Mouse (Mus musculus) midbrain, embryonic 11.5 days (tissue): Measurements from ENCODE around the gene Enpp4. TPM values are rescaled to one million over a fixed set of nuclear protein-coding genes. Genes with fewer than 3 reads are reported as not detected.

Source experiments
- ATAC-seq: fragments of 200-750 bp; cut with Nextera tagmentation; 2 replicates; pipeline ENCODE4 v1.8.0; 2017; ENCODE audit warnings: moderate TSS enrichment, moderate library complexity; ENCODE audit not compliant: low FRiP score
- DNase-seq: peaks from one replicate; pipeline ENCODE4 v3.0.0; 2015; ENCODE audit warnings: low spot score; ENCODE audit errors: missing footprints
- H3K27ac ChIP-seq: fragments of 300-500 bp; sonication (generic); 2 replicates; pipeline ENCODE4 v1.5.1; 2014; ENCODE audit warnings: low read depth, low read length
- H3K27me3 ChIP-seq: fragments of 300-500 bp; sonication (generic); 2 replicates; pipeline ENCODE4 v1.6.1; 2014; ENCODE audit warnings: mild to moderate bottlenecking, low read length, moderate library complexity, mixed read lengths; ENCODE audit not compliant: control insufficient read depth, insufficient read depth
- H3K36me3 ChIP-seq: fragments of 300-500 bp; sonication (generic); 2 replicates; pipeline ENCODE4 v1.6.1; 2014; ENCODE audit warnings: mild to moderate bottlenecking, low read length, moderate library complexity, mixed read lengths; ENCODE audit not compliant: control insufficient read depth, insufficient read depth
- H3K4me1 ChIP-seq: fragments of 300-500 bp; sonication (generic); 2 replicates; pipeline ENCODE4 v1.6.1; 2014; ENCODE audit warnings: low read length; ENCODE audit not compliant: control insufficient read depth, insufficient read depth
- H3K4me2 ChIP-seq: fragments of 300-500 bp; sonication (generic); 2 replicates; pipeline ENCODE4 v1.6.1; 2014; ENCODE audit warnings: mild to moderate bottlenecking, moderate library complexity
- H3K4me3 ChIP-seq: fragments of 300-500 bp; sonication (generic); 2 replicates; pipeline ENCODE4 v1.5.1; 2014; ENCODE audit warnings: low read depth, low read length
- H3K9ac ChIP-seq: fragments of 300-500 bp; sonication (generic); 2 replicates; pipeline ENCODE4 v1.6.1; 2014; ENCODE audit warnings: low read length
- H3K9me3 ChIP-seq: fragments of 300-500 bp; sonication (generic); 2 replicates; pipeline ENCODE4 v1.6.1; 2016; ENCODE audit warnings: low read length; ENCODE audit not compliant: control insufficient read depth
- WGBS: fragments of 180-500 bp; shearing (Covaris S2); extraction: QIAGEN DNeasy Blood & Tissue Kit; methylation state at CpG from one replicate; pipeline ENCODE4 v1.1.7; 2014; 5-methylcytosine and 5-hydroxymethylcytosine counted together
- polyA plus RNA-seq: library from polyadenylated mRNA; unstranded; fragments of >200 nt; fragmentation: Nextera tagmentation; extraction: Ambion mirVana; gene quantifications from 2 replicates; pipeline ENCODE4 v1.2.1, GENCODE M21; 2014

Gene Enpp4
- polyA plus RNA-seq, 1 experiment from 2014 or later: 3.8 TPM

DNA sequence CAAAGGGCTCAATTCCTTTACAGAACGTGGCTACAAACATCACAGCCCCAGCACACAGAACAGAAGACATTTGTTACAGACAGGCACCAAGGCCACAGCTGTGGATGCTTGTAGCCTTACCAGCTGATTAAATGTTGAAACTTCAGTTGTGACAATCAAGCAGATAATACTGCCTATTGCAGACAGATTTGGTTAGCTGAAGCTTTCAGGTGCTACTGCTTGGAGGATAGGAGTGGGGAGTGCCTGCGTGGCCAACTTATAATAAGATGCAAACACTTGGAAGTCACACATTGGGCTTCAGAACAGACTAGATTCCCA lies 27.8 kb downstream of the Enpp4 start:
- no peak overlapping the region for H3K4me2 ChIP-seq
- ATAC-seq (no peak), DNase-seq (no peak)
- H3K27ac ChIP-seq: no peak overlapping the region
- H3K36me3 ChIP-seq: no peaks in the 10 kb centered on the region
- WGBS: 84% methylated on average over 2 of the region's 2 CpGs
- H3K27me3 ChIP-seq: no peaks in the 10 kb centered on the region
- H3K9ac ChIP-seq: no peak overlapping the region
- H3K4me3 ChIP-seq: no peak overlapping the region
- no peaks in the 10 kb centered on the region for H3K4me1 ChIP-seq
- H3K9me3 ChIP-seq: no peaks in the 10 kb centered on the region

DNA sequence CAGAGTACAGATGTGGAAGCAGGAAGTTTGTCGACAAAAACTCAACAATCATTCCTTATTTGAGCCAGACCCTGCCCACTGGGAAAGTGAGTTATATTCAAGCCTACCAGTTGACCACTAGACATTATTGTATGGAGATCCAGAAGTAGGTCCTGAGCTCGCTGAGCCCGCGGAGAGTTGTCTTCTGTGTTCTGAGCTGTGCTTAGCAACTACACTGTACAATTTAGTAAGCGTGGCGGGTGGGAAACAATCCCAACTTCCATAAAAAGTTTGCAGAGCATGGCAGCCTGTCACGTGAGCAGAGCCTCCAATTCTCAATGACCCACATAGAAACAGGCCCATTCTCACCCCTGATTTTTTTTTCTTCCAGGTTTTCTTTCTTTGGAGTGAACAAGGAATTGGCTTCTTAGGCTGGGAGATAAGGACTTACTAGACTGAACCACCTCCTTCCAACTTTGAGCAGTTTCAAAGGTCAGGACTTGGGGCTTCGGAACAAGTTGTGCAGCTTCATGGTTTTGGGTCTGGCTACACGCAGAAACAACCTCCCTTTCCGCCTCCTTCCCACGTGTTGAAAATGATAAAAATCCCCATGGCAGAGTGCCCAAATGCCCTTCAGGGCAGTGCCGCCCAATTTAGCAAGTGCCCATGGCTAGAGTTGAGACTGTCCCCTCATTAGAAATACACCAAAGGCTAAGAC lies 28.3 kb downstream of the Enpp4 start:
- no peak overlapping the region for H3K9ac ChIP-seq
- H3K27ac ChIP-seq: no peak overlapping the region
- no peaks in the 10 kb centered on the region for H3K36me3 ChIP-seq
- H3K9me3 ChIP-seq: no peaks in the 10 kb centered on the region
- H3K4me2 ChIP-seq: no peak overlapping the region
- DNase-seq (no peak), ATAC-seq (no peak)
- H3K4me3 ChIP-seq: no peak overlapping the region
- H3K27me3 ChIP-seq: no peaks in the 10 kb centered on the region
- WGBS: 85% methylated on average over 12 of the region's 12 CpGs
- no peaks in the 10 kb centered on the region for H3K4me1 ChIP-seq

DNA sequence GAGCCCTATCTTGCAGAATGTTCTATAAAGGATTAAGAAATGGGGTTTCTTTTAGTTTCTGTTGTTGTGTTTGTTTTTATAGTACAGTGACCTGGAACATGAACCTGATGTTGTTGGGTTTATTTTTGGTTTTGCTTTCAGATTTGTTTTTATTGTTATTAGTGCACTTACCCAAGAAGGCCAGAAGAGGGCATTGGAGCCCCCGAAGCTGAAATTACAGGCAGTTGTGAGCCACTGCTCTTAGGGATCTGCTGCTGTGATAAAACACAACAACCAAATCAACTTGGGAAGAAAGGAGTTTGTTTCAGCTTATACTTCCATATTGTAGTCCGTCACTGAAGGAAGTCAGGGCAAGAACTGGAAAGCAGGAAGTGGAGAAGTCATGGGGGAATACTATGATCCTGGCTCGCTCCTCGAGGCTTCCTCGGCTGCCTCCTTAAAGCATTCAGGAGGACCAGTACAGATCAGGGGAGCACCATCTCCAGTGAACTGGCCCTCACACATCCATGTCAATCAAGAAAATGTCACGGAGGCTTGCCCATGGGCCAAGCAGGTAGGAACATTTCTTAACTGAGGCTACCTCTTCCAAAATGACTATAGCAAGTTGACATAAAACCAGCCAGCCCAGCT lies 29.4 kb downstream of the Enpp4 start:
- Histone ChIP-seq H3K27me3 (no peaks in the 10 kb centered on the region), H3K4me2 (no peak overlapping the region), H3K4me3 (no peak overlapping the region), H3K9ac (no peak overlapping the region), H3K27ac (no peak overlapping the region), H3K36me3 (no peaks in the 10 kb centered on the region), H3K4me1 (no peaks in the 10 kb centered on the region), H3K9me3 (no peaks in the 10 kb centered on the region)
- DNase-seq (no peak), ATAC-seq (no peak)
- WGBS: 57% methylated on average over 6 of the region's 6 CpGs

DNA sequence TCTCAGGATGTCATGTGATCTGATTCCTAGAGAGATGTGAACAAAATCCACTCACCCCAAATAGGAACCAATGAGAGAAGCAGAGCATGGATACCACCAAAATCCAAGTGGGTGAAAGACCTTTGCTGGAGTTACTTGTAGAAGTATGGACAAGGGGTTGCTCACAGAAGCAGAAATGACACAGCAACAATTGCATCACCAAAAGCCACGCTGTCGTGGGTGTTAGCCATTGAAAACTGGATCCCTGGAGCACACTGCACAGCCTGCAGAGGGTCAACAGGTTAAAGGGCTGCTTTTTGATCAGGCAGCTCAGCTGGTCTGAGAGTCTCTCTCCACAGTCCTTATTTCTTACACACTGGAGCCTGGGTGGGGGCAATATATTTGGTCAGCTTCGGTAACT lies 30.0 kb downstream of the Enpp4 start:
- 75% methylated on average over 3 of the region's 3 CpGs for WGBS
- Histone ChIP-seq H3K27ac (no peak overlapping the region), H3K36me3 (no peaks in the 10 kb centered on the region), H3K4me2 (no peak overlapping the region), H3K4me1 (no peaks in the 10 kb centered on the region), H3K27me3 (no peaks in the 10 kb centered on the region), H3K4me3 (no peak overlapping the region), H3K9ac (no peak overlapping the region), H3K9me3 (no peaks in the 10 kb centered on the region)
- ATAC-seq: no peak
- no peak for DNase-seq

DNA sequence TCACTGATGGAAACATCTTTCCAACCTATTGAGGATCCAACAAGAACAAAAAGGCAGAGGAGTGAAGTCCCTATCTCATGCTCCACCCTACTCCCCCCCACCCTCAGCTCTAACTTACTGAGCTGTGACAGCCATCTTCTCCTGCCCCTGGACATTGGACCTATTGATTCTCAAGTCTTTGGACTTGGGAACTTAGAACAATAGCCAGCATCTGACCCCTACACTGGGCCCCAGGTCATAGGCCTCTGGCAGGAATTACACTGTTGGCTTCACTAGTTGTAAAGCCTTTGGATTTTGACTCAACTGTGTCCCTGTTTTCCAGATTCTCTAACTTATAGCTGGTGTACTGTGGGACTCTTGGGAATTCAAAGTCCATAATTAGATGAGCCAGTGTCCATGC lies 33.9 kb downstream of the Enpp4 start:
- Histone ChIP-seq H3K9ac (no peak overlapping the region), H3K9me3 (no peaks in the 10 kb centered on the region)

DNA sequence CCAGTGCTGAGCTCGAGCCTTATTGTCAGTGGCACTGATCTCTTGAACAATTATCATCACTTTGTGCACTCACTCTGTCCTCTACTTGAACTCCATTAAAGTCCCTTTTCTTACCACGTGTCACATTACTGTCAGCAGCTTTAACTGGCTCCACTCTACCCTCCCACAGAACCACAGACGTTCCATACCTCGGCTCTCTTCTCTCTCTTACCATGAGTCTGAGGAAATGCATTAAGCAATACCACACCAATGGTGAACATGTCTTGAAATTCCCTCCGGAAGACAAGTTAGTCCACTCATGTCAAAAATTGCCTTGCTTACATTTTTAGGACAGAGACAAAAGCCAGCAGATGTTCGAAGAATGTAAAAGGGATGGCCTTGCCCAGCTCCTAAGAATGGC lies 36.7 kb downstream of the Enpp4 start:
- no peak for ATAC-seq
- DNase-seq: no peak
- WGBS: 85% methylated on average over 6 of the region's 6 CpGs
- no peak overlapping the region for H3K4me2 ChIP-seq
- H3K4me3 ChIP-seq: no peak overlapping the region
- no peak overlapping the region for H3K27ac ChIP-seq
- no peaks in the 10 kb centered on the region for H3K36me3 ChIP-seq
- H3K9ac ChIP-seq: no peak overlapping the region
- no peaks in the 10 kb centered on the region for H3K9me3 ChIP-seq
- H3K4me1 ChIP-seq: no peaks in the 10 kb centered on the region
- no peaks in the 10 kb centered on the region for H3K27me3 ChIP-seq

More for the DNA sequence above, 33.9 kb downstream of the Enpp4 start:
- Histone ChIP-seq H3K36me3 (no peaks in the 10 kb centered on the region), H3K27ac (no peak overlapping the region), H3K4me3 (no peak overlapping the region), H3K4me2 (no peak overlapping the region), H3K27me3 (no peaks in the 10 kb centered on the region), H3K4me1 (no peaks in the 10 kb centered on the region)
- no peak for ATAC-seq
- DNase-seq: no peak

DNA sequence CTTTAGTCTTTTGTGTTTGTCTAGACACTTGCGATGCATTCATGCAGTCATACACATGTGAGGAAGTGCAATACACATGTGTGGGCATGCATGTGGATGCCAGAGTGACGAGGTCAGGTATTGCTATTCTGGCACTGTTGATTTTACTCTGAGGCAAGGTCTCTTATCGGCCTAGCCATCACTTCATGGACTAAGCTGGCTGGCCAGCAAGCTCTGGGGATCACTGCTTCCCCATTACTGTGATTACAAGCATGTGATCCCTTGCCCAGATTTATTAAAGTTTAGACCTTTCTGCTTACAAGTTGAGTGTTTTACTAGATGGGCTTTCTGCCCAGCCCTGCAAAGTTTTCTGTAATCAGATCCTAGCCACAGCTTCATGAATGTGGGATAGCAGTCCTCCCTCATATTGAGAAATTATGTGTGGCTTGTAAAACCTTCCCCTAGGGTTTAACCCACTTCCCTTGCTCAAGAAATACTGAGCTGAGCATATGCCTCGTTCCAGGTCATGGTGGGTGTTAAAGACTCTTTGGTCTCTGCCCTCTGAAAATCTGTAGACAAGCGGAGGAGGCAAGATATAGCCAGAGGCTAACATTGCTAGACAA lies 44.2 kb downstream of the Enpp4 start:
- Histone ChIP-seq H3K9me3 (no peaks in the 10 kb centered on the region), H3K27ac (no peak overlapping the region), H3K4me1 (no peaks in the 10 kb centered on the region), H3K9ac (no peak overlapping the region), H3K4me2 (no peak overlapping the region), H3K36me3 (no peaks in the 10 kb centered on the region), H3K4me3 (no peak overlapping the region), H3K27me3 (no peaks in the 10 kb centered on the region)
- 87% methylated on average over 5 of the region's 5 CpGs for WGBS
- DNase-seq (no peak), ATAC-seq (no peak)

DNA sequence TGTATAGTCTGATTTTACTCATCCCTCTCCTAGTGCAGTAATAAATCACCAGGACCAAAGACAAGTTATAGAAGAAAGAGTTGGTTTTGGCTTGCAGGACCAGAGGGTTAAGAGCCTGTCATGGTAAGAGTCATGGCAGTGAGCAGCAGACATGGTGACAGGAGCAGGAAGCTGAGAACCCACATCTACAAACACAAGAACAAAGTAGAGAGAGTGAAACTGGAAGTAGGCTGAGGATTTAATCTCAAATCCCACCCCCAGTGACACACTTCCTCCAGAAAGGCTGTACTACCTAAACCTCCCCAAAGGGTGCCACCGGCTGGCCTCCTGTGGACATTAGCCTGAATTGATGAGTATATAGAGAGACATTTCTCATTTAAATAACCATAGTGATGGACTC lies 44.8 kb downstream of the Enpp4 start:
- Histone ChIP-seq H3K9ac (no peak overlapping the region), H3K27ac (no peak overlapping the region), H3K36me3 (no peaks in the 10 kb centered on the region), H3K9me3 (no peaks in the 10 kb centered on the region), H3K27me3 (no peaks in the 10 kb centered on the region), H3K4me1 (no peaks in the 10 kb centered on the region), H3K4me3 (no peak overlapping the region), H3K4me2 (no peak overlapping the region)
- 100% methylated on average over 1 of the region's 1 CpGs for WGBS
- no peak for ATAC-seq
- DNase-seq: no peak

DNA sequence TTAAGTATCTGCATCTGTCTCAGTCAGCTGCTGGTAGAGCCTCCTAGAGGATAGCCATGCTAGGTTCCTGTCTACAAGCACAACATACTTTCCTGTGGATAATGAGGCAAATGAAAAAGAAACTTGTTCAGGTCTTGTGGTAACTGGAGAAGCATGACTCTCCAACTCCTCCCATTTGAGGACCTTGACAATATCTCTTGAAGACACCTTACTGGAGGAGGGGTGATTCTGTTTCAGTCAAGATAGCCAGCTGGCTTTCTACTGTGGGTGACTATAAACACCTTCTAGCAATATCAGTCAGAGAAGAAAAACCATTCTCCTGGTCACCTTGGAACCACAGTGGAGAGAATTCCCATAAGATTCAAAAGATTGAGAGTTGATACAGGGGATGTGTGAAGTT lies 47.5 kb downstream of the Enpp4 start:
- no peaks in the 10 kb centered on the region for H3K36me3 ChIP-seq
- no peak overlapping the region for H3K27ac ChIP-seq
- H3K4me2 ChIP-seq: no peak overlapping the region
- ATAC-seq (no peak), DNase-seq (no peak)
- no peaks in the 10 kb centered on the region for H3K4me1 ChIP-seq
- no peaks in the 10 kb centered on the region for H3K27me3 ChIP-seq
- H3K4me3 ChIP-seq: no peak overlapping the region
- H3K9me3 ChIP-seq: no peaks in the 10 kb centered on the region
- no peak overlapping the region for H3K9ac ChIP-seq
